Mouse (Mus musculus) heart, postnatal 0 days (tissue): Measurements from ENCODE around the gene Zdhhc12. TPM values are rescaled to one million over a fixed set of nuclear protein-coding genes. Genes with fewer than 3 reads are reported as not detected.
"Not testable (repeated sequence)": the region's sequence is repeated elsewhere in the genome, so short reads cannot be mapped to it uniquely, and the experiment has no call there.

Experiments used
- ATAC-seq: fragments of 200-750 bp; cut with Nextera tagmentation; 2 replicates; pipeline ENCODE4 v1.8.0; 2017; ENCODE audit warnings: low read depth, moderate number of reproducible peaks, moderate library complexity; ENCODE audit not compliant: insufficient read depth
- DNase-seq: peaks from one replicate; pipeline ENCODE4 v3.0.0-alpha.2; 2016; ENCODE audit warnings: low spot score
- H3K27ac ChIP-seq: fragments of 300-500 bp; sonication (generic); 2 replicates; pipeline ENCODE4 v1.5.1; 2014; ENCODE audit warnings: low read depth, mild to moderate bottlenecking
- H3K27me3 ChIP-seq: fragments of 300-500 bp; sonication (generic); 2 replicates; pipeline ENCODE4 v1.6.1; 2014; ENCODE audit warnings: low read length, mixed read lengths; ENCODE audit not compliant: control insufficient read depth, insufficient read depth
- H3K36me3 ChIP-seq: fragments of 300-500 bp; sonication (generic); replicated peaks from 2 replicates; pipeline ENCODE4 v1.6.1; 2014; ENCODE audit warnings: low read length, mixed read lengths; ENCODE audit not compliant: control insufficient read depth, insufficient read depth
- H3K4me1 ChIP-seq: fragments of 300-500 bp; sonication (generic); 2 replicates; pipeline ENCODE4 v1.6.1; 2014; ENCODE audit warnings: antibody characterized with exemption; ENCODE audit not compliant: control insufficient read depth, insufficient read depth
- H3K4me2 ChIP-seq: fragments of 300-500 bp; sonication (generic); 2 replicates; pipeline ENCODE4 v1.6.1; 2014; ENCODE audit warnings: low read depth, mild to moderate bottlenecking, low read length, moderate library complexity
- H3K4me3 ChIP-seq: fragments of 300-500 bp; sonication (generic); 2 replicates; pipeline ENCODE4 v1.5.1; 2014; ENCODE audit warnings: low read depth, low read length
- H3K9ac ChIP-seq: fragments of 300-500 bp; sonication (generic); replicated peaks from 2 replicates; pipeline ENCODE4 v1.6.1; 2014; ENCODE audit warnings: low read depth, low read length, mixed read lengths
- H3K9me3 ChIP-seq: fragments of 300-500 bp; sonication (generic); replicated peaks from 2 replicates; pipeline ENCODE4 v1.6.1; 2016; ENCODE audit warnings: low read length; ENCODE audit not compliant: control insufficient read depth
- CTCF ChIP-seq: IDR thresholded peaks from 2 replicates; pipeline ENCODE4 v1.5.1; 2016; ENCODE audit warnings: antibody characterized with exemption, control low read depth, low read depth
- EP300 ChIP-seq: IDR thresholded peaks from 2 replicates; pipeline ENCODE4 v1.6.1; 2016; ENCODE audit warnings: antibody characterized with exemption, low read depth
- WGBS: fragments of 180-500 bp; shearing (Covaris S2); extraction: QIAGEN DNeasy Blood & Tissue Kit; methylation state at CpG from one replicate; pipeline ENCODE4 v1.1.7; 2014; 5-methylcytosine and 5-hydroxymethylcytosine counted together
- polyA plus RNA-seq: library from polyadenylated mRNA; unstranded; fragments of >200 nt; fragmentation: Nextera tagmentation; extraction: Ambion mirVana; gene quantifications from 2 replicates; pipeline ENCODE4 v1.2.1, GENCODE M21; 2015
- total RNA-seq: library from RNA; depleted of rRNA; stranded (reverse); fragments of >200 nt; gene quantifications from 2 replicates; pipeline ENCODE4 v1.2.3, GENCODE M21; 2014; ENCODE audit warnings: low replicate concordance

Zdhhc12 gene
- total and polyA plus RNA-seq, 2 experiments from 2014 or later = 15.5 to 19.9 TPM

- no peaks in the 10 kb centered on the region for H3K36me3 ChIP-seq
- ATAC-seq (no peak), DNase-seq (no peak)
- TF ChIP-seq EP300 (no peak), CTCF (no peak)
- H3K4me1 ChIP-seq = no peaks in the 10 kb centered on the region
- no peak within 1 kb of the TSS for H3K4me3 ChIP-seq
- no peaks in the 10 kb centered on the region for H3K9me3 ChIP-seq
- no peak within 1 kb of the TSS for H3K4me2 ChIP-seq
- no peaks in the 10 kb centered on the region for H3K27me3 ChIP-seq
- 41% methylated on average over 12 of the region's 12 CpGs for WGBS
- no peak within 1 kb of the TSS for H3K27ac ChIP-seq
- no peak within 1 kb of the TSS for H3K9ac ChIP-seq
Observed at GRCm38 (mm10) chr2:30057223-30057904, 36.1 kb downstream of the Zdhhc12 start, which contains the start of gene Set. Set (plus strand) TSS chr2:30057378.

GRCm38 (mm10) chr2:30056736-30057135, 36.7 kb downstream of the Zdhhc12 start:
- Histone ChIP-seq H3K4me3 (no peak overlapping the region), H3K27me3 (no peaks in the 10 kb centered on the region), H3K4me1 (no peaks in the 10 kb centered on the region), H3K9me3 (no peaks in the 10 kb centered on the region), H3K4me2 (no peak overlapping the region), H3K27ac (no peak overlapping the region), H3K36me3 (no peaks in the 10 kb centered on the region), H3K9ac (no peak overlapping the region)
- ATAC-seq (no peak), DNase-seq (no peak)
- WGBS = 77% methylated on average over 3 of the region's 3 CpGs
- no peak for TF ChIP-seq EP300
- TF ChIP-seq CTCF = no peak

- 93% methylated on average over 3 of the region's 3 CpGs for WGBS
Observed at GRCm38 (mm10) chr2:30055310-30055709, 38.1 kb downstream of the Zdhhc12 start.

GRCm38 (mm10) chr2:30051992-30052761, 41.3 kb downstream of the Zdhhc12 start:
- WGBS = 35% methylated on average over 6 of the region's 6 CpGs
- Histone ChIP-seq H3K27ac (no peak overlapping the region), H3K36me3 (no peaks in the 10 kb centered on the region), H3K4me1 (0 out of 2 replicates have a peak, but pooled peaks cover 5% of the 10 kb centered on the region), H3K27me3 (no peaks in the 10 kb centered on the region), H3K9me3 (no peaks in the 10 kb centered on the region), H3K9ac (no peak overlapping the region), H3K4me3 (no peak overlapping the region), H3K4me2 (no peak overlapping the region)
- TF ChIP-seq CTCF = peak; percentile 48
- TF ChIP-seq EP300 = no peak
- DNase-seq = no peak
- ATAC-seq = no peak

More at GRCm38 (mm10) chr2:30055310-30055709, 38.1 kb downstream of the Zdhhc12 start:
- ATAC-seq, H3K4me1 ChIP-seq, H3K9me3 ChIP-seq, H3K27ac ChIP-seq, H3K36me3 ChIP-seq, H3K4me2 ChIP-seq, H3K27me3 ChIP-seq, DNase-seq, H3K4me3 ChIP-seq, H3K9ac ChIP-seq: not testable (repeated sequence)

- Histone ChIP-seq H3K4me1 (0 out of 2 replicates have a peak, but pooled peaks cover 5% of the 10 kb centered on the region), H3K27ac (no peak overlapping the region), H3K4me2 (no peak overlapping the region), H3K36me3 (no peaks in the 10 kb centered on the region), H3K27me3 (no peaks in the 10 kb centered on the region), H3K9ac (no peak overlapping the region), H3K4me3 (no peak overlapping the region), H3K9me3 (no peaks in the 10 kb centered on the region)
- no peak for DNase-seq
- no peak for TF ChIP-seq CTCF
- TF ChIP-seq EP300 = no peak
- WGBS = 69% methylated on average over 3 of the region's 3 CpGs
- ATAC-seq = no peak
Observed at GRCm38 (mm10) chr2:30049831-30050230, 43.6 kb downstream of the Zdhhc12 start.
